Mouse (Mus musculus): ENCODE measurements at regions not wholly inside any gene's neighbourhood (a gene's known extent, or its start where the extent isn't known, plus 50 kb on each side); places are given as distances from the start of the nearest gene placed in this dataset.

DNA sequence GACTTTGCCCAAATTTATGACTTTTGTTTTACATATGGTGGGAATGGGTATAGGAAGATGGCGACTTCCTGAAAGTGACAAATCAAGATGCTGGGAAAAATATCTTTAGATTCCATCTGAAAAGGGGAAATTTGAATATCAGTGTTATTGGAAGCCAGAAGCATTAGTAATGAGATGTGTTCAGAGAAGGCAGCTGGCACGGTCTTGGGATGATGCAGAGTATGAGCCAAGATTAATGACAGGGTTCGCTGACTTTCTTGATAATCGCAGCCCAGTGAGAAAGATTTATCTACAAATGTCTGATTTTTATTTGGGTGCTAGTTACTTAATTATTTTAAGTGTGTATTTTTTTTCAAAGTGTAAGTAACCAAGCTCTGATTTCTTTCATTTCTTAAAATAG is 463.2 kb downstream of the D3Ertd751e start:
- no peak for TF ChIP-seq POLR2A (IDR thresholded peaks at IDR 0.05; ENCODE audit: insufficient read depth, low read length)
- no peak for TF ChIP-seq CTCF (IDR thresholded peaks at IDR 0.05; ENCODE audit: low read depth, low read length)

All from ES-Bruce4 (cell line).